Mouse (Mus musculus) G1E (cell line): ENCODE data around the gene Nedd4.

ENCODE experiments used
- CTCF ChIP-seq: IDR thresholded peaks from 2 replicates; pipeline ENCODE4 v1.5.1; 2012; ENCODE audit warnings: low read depth, low read length, inconsistent platforms, mixed read lengths
- GATA1 ChIP-seq: IDR thresholded peaks from 2 replicates; pipeline ENCODE4 v1.6.1; 2012; ENCODE audit warnings: borderline replicate concordance, low read length, inconsistent platforms, mixed read lengths
- GATA2 ChIP-seq: IDR thresholded peaks from 2 replicates; pipeline ENCODE4 v1.6.1; 2012; ENCODE audit warnings: low read depth, low read length, inconsistent platforms, borderline replicate concordance
- POLR2AphosphoS5 ChIP-seq: IDR thresholded peaks from 2 replicates; pipeline ENCODE4 v1.6.1; 2012; ENCODE audit warnings: low read depth, low read length, inconsistent platforms; ENCODE audit not compliant: insufficient replicate concordance
- TAL1 ChIP-seq: conservative IDR thresholded peaks from 2 replicates; pipeline ENCODE4 v1.6.1; 2012; ENCODE audit warnings: low read depth, low read length, inconsistent platforms, mixed read lengths

DNA sequence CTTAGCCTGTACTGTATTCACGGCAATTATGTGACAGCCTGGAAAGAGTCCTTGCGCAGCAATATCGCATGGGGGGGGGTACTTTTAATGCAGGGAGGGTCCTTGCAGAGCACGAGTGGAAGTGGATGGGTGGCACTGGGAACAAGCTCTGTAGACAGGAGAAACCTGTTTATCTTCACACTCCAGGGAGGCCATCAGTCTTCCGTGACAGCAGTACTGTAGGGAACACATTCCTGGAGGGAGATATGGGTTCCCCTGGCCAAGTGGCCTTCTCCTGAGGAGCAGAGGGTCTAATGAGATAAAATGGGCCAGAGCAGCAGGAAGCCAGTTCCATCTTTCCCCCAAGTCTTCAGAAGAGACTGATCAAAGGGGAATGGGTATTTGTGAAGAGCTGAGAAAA lies 118.5 kb downstream of the Nedd4 start:
- no peak for TF ChIP-seq CTCF
- TF ChIP-seq GATA2 = no peak
- TF ChIP-seq GATA1 = no peak
- no peak for TF ChIP-seq POLR2AphosphoS5
- TF ChIP-seq TAL1 = no peak
